Mouse (Mus musculus): ENCODE results near the gene Gm17535.
"Not testable (repeated sequence)": the region's sequence is repeated elsewhere in the genome, so short reads cannot be mapped to it uniquely, and the experiment has no call there.

Gene Gm17535

GRCm38 (mm10) chr9:3034299-3034698, at the start of gene Gm17535:
TSS of gene Gm17535 (plus strand) at chr9:3034599.
- in situ Hi-C loops (cut with MboI, MseI): not testable (repeated sequence)

- in situ Hi-C loops (cut with MboI, MseI): not testable (repeated sequence)
Measured at GRCm38 (mm10) chr9:3000445-3000972, 33.9 kb upstream of the Gm17535 start, which contains the start of gene Gm10722. TSS of gene Gm10722 (plus strand) at chr9:3000922.

GRCm38 (mm10) chr9:3001006-3001405, 33.4 kb upstream of the Gm17535 start:
- in situ Hi-C loops (cut with MboI, MseI): not testable (repeated sequence)

- in situ Hi-C loops (cut with MboI, MseI): not testable (repeated sequence)
Measured at GRCm38 (mm10) chr9:3001948-3002659, 32.3 kb upstream of the Gm17535 start.

GRCm38 (mm10) chr9:3002794-3003396, 31.5 kb upstream of the Gm17535 start, which contains the start of gene Gm11168:
TSS of gene Gm11168 (plus strand) at chr9:3003346.
- in situ Hi-C loops (cut with MboI, MseI): not testable (repeated sequence)

- in situ Hi-C loops (cut with MboI, MseI): not testable (repeated sequence)
Measured at GRCm38 (mm10) chr9:3006179-3006578, 28.2 kb upstream of the Gm17535 start.

GRCm38 (mm10) chr9:3006636-3007035, 27.8 kb upstream of the Gm17535 start:
- in situ Hi-C loops (cut with MboI, MseI): not testable (repeated sequence)

- in situ Hi-C loops (cut with MboI, MseI): not testable (repeated sequence)
Measured at GRCm38 (mm10) chr9:3007272-3007671, 27.1 kb upstream of the Gm17535 start.

- in situ Hi-C loops (cut with MboI, MseI): not testable (repeated sequence)
Measured at GRCm38 (mm10) chr9:3009331-3009730, 25.1 kb upstream of the Gm17535 start.

- in situ Hi-C loops (cut with MboI, MseI): not testable (repeated sequence)
Measured at GRCm38 (mm10) chr9:3012054-3012621, 22.3 kb upstream of the Gm17535 start.

GRCm38 (mm10) chr9:3012733-3013279, 21.6 kb upstream of the Gm17535 start, which contains the start of gene Gm10721:
TSS of gene Gm10721 (plus strand) at chr9:3013140.
- in situ Hi-C loops (cut with MboI, MseI): not testable (repeated sequence)

GRCm38 (mm10) chr9:3015354-3015753, 19.0 kb upstream of the Gm17535 start, which contains the start of gene Gm10720:
TSS of gene Gm10720 (plus strand) at chr9:3015654.
- in situ Hi-C loops (cut with MboI, MseI): not testable (repeated sequence)

- in situ Hi-C loops (cut with MboI, MseI): not testable (repeated sequence)
Measured at GRCm38 (mm10) chr9:3015896-3016295, 18.5 kb upstream of the Gm17535 start.

- in situ Hi-C loops (cut with MboI, MseI): not testable (repeated sequence)
Measured at GRCm38 (mm10) chr9:3017108-3017507, 17.3 kb upstream of the Gm17535 start, which contains the start of gene Gm10719. TSS of gene Gm10719 (plus strand) at chr9:3017408.

GRCm38 (mm10) chr9:3018944-3019343, 15.5 kb upstream of the Gm17535 start:
- in situ Hi-C loops (cut with MboI, MseI): not testable (repeated sequence)

GRCm38 (mm10) chr9:3019835-3020727, 14.3 kb upstream of the Gm17535 start:
- in situ Hi-C loops (cut with MboI, MseI): not testable (repeated sequence)

GRCm38 (mm10) chr9:3022316-3023008, 11.9 kb upstream of the Gm17535 start:
- in situ Hi-C loops (cut with MboI, MseI): not testable (repeated sequence)

GRCm38 (mm10) chr9:3023312-3023984, 11.0 kb upstream of the Gm17535 start, which contains the start of gene Gm10718:
TSS of gene Gm10718 (plus strand) at chr9:3023547.
- in situ Hi-C loops (cut with MboI, MseI): not testable (repeated sequence)

GRCm38 (mm10) chr9:3023985-3024648, 10.3 kb upstream of the Gm17535 start:
- in situ Hi-C loops (cut with MboI, MseI): not testable (repeated sequence)
